Mouse (Mus musculus) forebrain, embryonic 13.5 days (tissue): Measurements from ENCODE around the gene Pold3. TPM values are rescaled to one million over a fixed set of nuclear protein-coding genes. Genes with fewer than 3 reads are reported as not detected.
A peak's percentile ranks its signal among the peaks of the same experiment; 100 is the strongest.

Source experiments
- ATAC-seq: fragments of 200-750 bp; cut with Nextera tagmentation; 2 replicates; pipeline ENCODE4 v1.8.0; 2017
- H3K27ac ChIP-seq: fragments of 300-500 bp; sonication (generic); 2 replicates; pipeline ENCODE4 v1.5.1; 2015; ENCODE audit warnings: inconsistent platforms, mild to moderate bottlenecking, moderate library complexity
- H3K27me3 ChIP-seq: fragments of 300-500 bp; sonication (generic); 2 replicates; pipeline ENCODE4 v1.6.1; 2015; ENCODE audit warnings: mild to moderate bottlenecking, inconsistent platforms
- H3K36me3 ChIP-seq: fragments of 300-500 bp; sonication (generic); 2 replicates; pipeline ENCODE4 v1.6.1; 2015; ENCODE audit warnings: mild to moderate bottlenecking, inconsistent platforms; ENCODE audit not compliant: poor library complexity, severe bottlenecking
- H3K4me1 ChIP-seq: fragments of 300-500 bp; sonication (generic); 2 replicates; pipeline ENCODE4 v1.6.1; 2015; ENCODE audit warnings: inconsistent platforms
- H3K4me2 ChIP-seq: fragments of 300-500 bp; sonication (generic); 2 replicates; pipeline ENCODE4 v1.6.1; 2015; ENCODE audit warnings: inconsistent platforms, mild to moderate bottlenecking, moderate library complexity
- H3K4me3 ChIP-seq: fragments of 300-500 bp; sonication (generic); 2 replicates; pipeline ENCODE4 v1.5.1; 2015; ENCODE audit warnings: mild to moderate bottlenecking, inconsistent platforms
- H3K9ac ChIP-seq: fragments of 300-500 bp; sonication (generic); 2 replicates; pipeline ENCODE4 v1.6.1; 2015; ENCODE audit warnings: mild to moderate bottlenecking, inconsistent platforms
- H3K9me3 ChIP-seq: fragments of 300-500 bp; sonication (generic); replicated peaks from 2 replicates; pipeline ENCODE4 v1.6.1; 2016; ENCODE audit warnings: inconsistent platforms
- WGBS: fragments of 180-500 bp; shearing (Covaris S2); methylation state at CpG from one replicate; pipeline ENCODE4 v1.1.7; 2015; 5-methylcytosine and 5-hydroxymethylcytosine counted together
- polyA plus RNA-seq: library from polyadenylated mRNA; unstranded; fragments of >200 nt; fragmentation: Nextera tagmentation; extraction: Ambion mirVana; gene quantifications from 2 replicates; pipeline ENCODE4 v1.2.1, GENCODE M21; 2015

Pold3 gene
- polyA plus RNA-seq: 71.4 and 78.4 TPM in 2 replicates

- Histone ChIP-seq H3K27ac (peak within 1 kb of the TSS; percentile 75), H3K36me3 (peaks cover 28% of the 10 kb centered on the region), H3K9ac (peak within 1 kb of the TSS; percentile 92), H3K4me1 (peaks cover 20% of the 10 kb centered on the region), H3K4me3 (peak within 1 kb of the TSS; percentile 97), H3K9me3 (no peaks in the 10 kb centered on the region), H3K27me3 (no peaks in the 10 kb centered on the region), H3K4me2 (peak within 1 kb of the TSS; percentile 67)
- WGBS: under 1% methylated on average over 33 of the region's 33 CpGs
- ATAC-seq: peak; percentile 97
These were observed at the start of gene Pold3 for GRCm38 (mm10) chr7:100121376-100121789. TSS of gene Pold3 (minus strand) at chr7:100121565.

GRCm38 (mm10) chr7:100170756-100171155, 49.4 kb upstream of the Pold3 start:
- 63% methylated on average over 4 of the region's 4 CpGs for WGBS
- Histone ChIP-seq H3K4me2 (no peak overlapping the region), H3K27me3 (no peaks in the 10 kb centered on the region; the same call in 1 of the 2 replicates), H3K27ac (no peak overlapping the region), H3K4me3 (no peak overlapping the region), H3K4me1 (no peaks in the 10 kb centered on the region), H3K9me3 (no peaks in the 10 kb centered on the region; the same call in 1 of the 2 replicates), H3K36me3 (no peaks in the 10 kb centered on the region), H3K9ac (no peak overlapping the region)
- ATAC-seq: no peak

- Histone ChIP-seq H3K27ac (no peak overlapping the region), H3K9me3 (no peaks in the 10 kb centered on the region; the same call in 1 of the 2 replicates), H3K4me3 (no peak overlapping the region), H3K36me3 (no peaks in the 10 kb centered on the region), H3K4me1 (no peaks in the 10 kb centered on the region), H3K27me3 (no peaks in the 10 kb centered on the region), H3K9ac (no peak overlapping the region), H3K4me2 (no peak overlapping the region)
- no peak for ATAC-seq
- 79% methylated on average over 11 of the region's 11 CpGs for WGBS
These were observed 47.3 kb upstream of the Pold3 start for GRCm38 (mm10) chr7:100168654-100169053.

- Histone ChIP-seq H3K9me3 (no peaks in the 10 kb centered on the region), H3K27me3 (no peaks in the 10 kb centered on the region), H3K4me1 (peaks cover 5% of the 10 kb centered on the region; the same call in 1 of the 2 replicates), H3K9ac (no peak overlapping the region), H3K27ac (no peak overlapping the region), H3K4me2 (no peak overlapping the region), H3K4me3 (no peak overlapping the region), H3K36me3 (no peaks in the 10 kb centered on the region)
- 81% methylated on average over 4 of the region's 4 CpGs for WGBS
- no peak for ATAC-seq
These were observed 42.1 kb upstream of the Pold3 start for GRCm38 (mm10) chr7:100163506-100163905.

- peak overlapping the region; percentile 83 for H3K9ac ChIP-seq
- peak overlapping the region; percentile 87 for H3K4me3 ChIP-seq
- WGBS: 67% methylated on average over 7 of the region's 7 CpGs
- H3K27ac ChIP-seq: 0 out of 2 replicates have a peak overlapping the region, but pooled peaks have one; percentile 85
- H3K4me2 ChIP-seq: peak overlapping the region; percentile 87
- no peaks in the 10 kb centered on the region for H3K9me3 ChIP-seq
- peak; percentile 15; the same call in 1 of the 2 replicates for ATAC-seq
- peaks cover 5% of the 10 kb centered on the region; the same call in 1 of the 2 replicates for H3K4me1 ChIP-seq
- H3K36me3 ChIP-seq: no peaks in the 10 kb centered on the region
- no peaks in the 10 kb centered on the region for H3K27me3 ChIP-seq
These were observed 38.6 kb upstream of the Pold3 start for GRCm38 (mm10) chr7:100160006-100160405.

- Histone ChIP-seq H3K27ac (peak within 1 kb of the TSS; percentile 85), H3K9me3 (no peaks in the 10 kb centered on the region), H3K36me3 (no peaks in the 10 kb centered on the region), H3K4me3 (peak within 1 kb of the TSS; percentile 87), H3K27me3 (no peaks in the 10 kb centered on the region), H3K9ac (peak within 1 kb of the TSS; percentile 83), H3K4me2 (peak within 1 kb of the TSS; percentile 87), H3K4me1 (peaks cover 5% of the 10 kb centered on the region; the same call in 1 of the 2 replicates)
- WGBS: under 1% methylated on average over 78 of the region's 78 CpGs
- ATAC-seq: peak; percentile 97
These were observed 37.9 kb upstream of the Pold3 start, which contains the start of gene Lipt2 for GRCm38 (mm10) chr7:100159105-100159841. TSS of gene Lipt2 (plus strand) at chr7:100159277.

- Histone ChIP-seq H3K4me3 (no peak overlapping the region), H3K27ac (no peak overlapping the region), H3K9me3 (no peaks in the 10 kb centered on the region), H3K4me1 (peaks cover 5% of the 10 kb centered on the region; the same call in 1 of the 2 replicates), H3K4me2 (no peak overlapping the region), H3K27me3 (no peaks in the 10 kb centered on the region), H3K36me3 (no peaks in the 10 kb centered on the region), H3K9ac (no peak overlapping the region)
- no peak for ATAC-seq
- 82% methylated on average over 4 of the region's 4 CpGs for WGBS
These were observed 36.3 kb upstream of the Pold3 start for GRCm38 (mm10) chr7:100157669-100158068.

- Histone ChIP-seq H3K27ac (no peak overlapping the region), H3K4me1 (no peaks in the 10 kb centered on the region), H3K9me3 (no peaks in the 10 kb centered on the region), H3K36me3 (no peaks in the 10 kb centered on the region), H3K4me3 (no peak overlapping the region), H3K27me3 (no peaks in the 10 kb centered on the region), H3K9ac (no peak overlapping the region), H3K4me2 (no peak overlapping the region)
- ATAC-seq: no peak
- WGBS: 90% methylated on average over 11 of the region's 11 CpGs
These were observed 29.3 kb upstream of the Pold3 start for GRCm38 (mm10) chr7:100150626-100151025.

- Histone ChIP-seq H3K9me3 (no peaks in the 10 kb centered on the region), H3K4me3 (no peak overlapping the region), H3K27ac (no peak overlapping the region), H3K4me1 (no peaks in the 10 kb centered on the region), H3K36me3 (no peaks in the 10 kb centered on the region), H3K9ac (no peak overlapping the region), H3K4me2 (no peak overlapping the region), H3K27me3 (no peaks in the 10 kb centered on the region)
- no peak for ATAC-seq
- 59% methylated on average over 10 of the region's 10 CpGs for WGBS
These were observed 28.7 kb upstream of the Pold3 start for GRCm38 (mm10) chr7:100150086-100150485.

- 90% methylated on average over 4 of the region's 4 CpGs for WGBS
- no peak overlapping the region for H3K4me3 ChIP-seq
- H3K9me3 ChIP-seq: no peaks in the 10 kb centered on the region
- H3K9ac ChIP-seq: no peak overlapping the region
- no peaks in the 10 kb centered on the region for H3K36me3 ChIP-seq
- no peaks in the 10 kb centered on the region for H3K27me3 ChIP-seq
- H3K27ac ChIP-seq: no peak overlapping the region
- ATAC-seq: no peak
- H3K4me1 ChIP-seq: no peaks in the 10 kb centered on the region
- H3K4me2 ChIP-seq: no peak overlapping the region
These were observed 27.2 kb upstream of the Pold3 start for GRCm38 (mm10) chr7:100148586-100148985.

GRCm38 (mm10) chr7:100140591-100140990, 19.2 kb upstream of the Pold3 start:
- Histone ChIP-seq H3K36me3 (no peaks in the 10 kb centered on the region), H3K4me3 (no peak overlapping the region), H3K4me2 (no peak overlapping the region), H3K9me3 (no peaks in the 10 kb centered on the region), H3K27ac (no peak overlapping the region), H3K4me1 (no peaks in the 10 kb centered on the region), H3K9ac (no peak overlapping the region), H3K27me3 (no peaks in the 10 kb centered on the region)
- WGBS: 76% methylated on average over 1 of the region's 1 CpGs
- no peak for ATAC-seq

- no peak overlapping the region for H3K4me2 ChIP-seq
- no peak overlapping the region for H3K4me3 ChIP-seq
- H3K36me3 ChIP-seq: no peaks in the 10 kb centered on the region
- no peaks in the 10 kb centered on the region for H3K9me3 ChIP-seq
- ATAC-seq: no peak
- no peak overlapping the region for H3K27ac ChIP-seq
- no peak overlapping the region for H3K9ac ChIP-seq
- H3K4me1 ChIP-seq: no peaks in the 10 kb centered on the region
- WGBS: 94% methylated on average over 4 of the region's 4 CpGs
- no peaks in the 10 kb centered on the region for H3K27me3 ChIP-seq
These were observed 16.7 kb upstream of the Pold3 start for GRCm38 (mm10) chr7:100138075-100138474.
